Mouse (Mus musculus) intestine, postnatal 0 days (tissue): Measurements from ENCODE around the gene Cdiptos. TPM values are rescaled to one million over a fixed set of nuclear protein-coding genes. Genes with fewer than 3 reads are reported as not detected.

Source experiments
- ATAC-seq: fragments of 200-750 bp; cut with Nextera tagmentation; 2 replicates; pipeline ENCODE4 v1.8.0; 2017; ENCODE audit warnings: mild to moderate bottlenecking, moderate TSS enrichment, moderate library complexity
- H3K27ac ChIP-seq: fragments of 300-500 bp; sonication (generic); 2 replicates; pipeline ENCODE4 v1.5.1; 2014; ENCODE audit warnings: mild to moderate bottlenecking, low read depth, low read length, moderate library complexity
- H3K27me3 ChIP-seq: fragments of 300-500 bp; sonication (generic); replicated peaks from 2 replicates; pipeline ENCODE4 v1.6.1; 2014; ENCODE audit warnings: low read length, mixed read lengths; ENCODE audit not compliant: control insufficient read depth, insufficient read depth
- H3K36me3 ChIP-seq: fragments of 300-500 bp; sonication (generic); 2 replicates; pipeline ENCODE4 v1.6.1; 2014; ENCODE audit warnings: mild to moderate bottlenecking, moderate library complexity; ENCODE audit not compliant: control insufficient read depth, insufficient read depth
- H3K4me1 ChIP-seq: fragments of 300-500 bp; sonication (generic); replicated peaks from 2 replicates; pipeline ENCODE4 v1.6.1; 2014; ENCODE audit warnings: antibody characterized with exemption, low read length, mixed read lengths; ENCODE audit not compliant: control insufficient read depth, insufficient read depth
- H3K4me2 ChIP-seq: fragments of 300-500 bp; sonication (generic); replicated peaks from 2 replicates; pipeline ENCODE4 v1.6.1; 2014; ENCODE audit warnings: low read depth, mild to moderate bottlenecking, moderate library complexity
- H3K4me3 ChIP-seq: fragments of 300-500 bp; sonication (generic); 2 replicates; pipeline ENCODE4 v1.5.1; 2014; ENCODE audit warnings: low read depth, low read length
- H3K9ac ChIP-seq: fragments of 300-500 bp; sonication (generic); 2 replicates; pipeline ENCODE4 v1.6.1; 2014; ENCODE audit warnings: mild to moderate bottlenecking, low read depth, low read length
- H3K9me3 ChIP-seq: fragments of 300-500 bp; sonication (generic); 2 replicates; pipeline ENCODE4 v1.6.1; 2016; ENCODE audit warnings: mixed run types; ENCODE audit not compliant: control insufficient read depth
- CTCF ChIP-seq: sonication (generic); IDR thresholded peaks from 2 replicates; pipeline ENCODE4 v1.5.1; 2016; ENCODE audit warnings: low read depth, mild to moderate bottlenecking, control low read depth, antibody characterized with exemption, moderate library complexity
- WGBS: fragments of 180-500 bp; shearing (Covaris S2); extraction: QIAGEN DNeasy Blood & Tissue Kit; methylation state at CpG from one replicate; pipeline ENCODE4 v1.1.7; 2014; 5-methylcytosine and 5-hydroxymethylcytosine counted together
- polyA plus RNA-seq: library from polyadenylated mRNA; unstranded; fragments of >200 nt; fragmentation: Nextera tagmentation; extraction: Ambion mirVana; gene quantifications from 2 replicates; pipeline ENCODE4 v1.2.1, GENCODE M21; 2015

Gene Cdiptos
- polyA plus RNA-seq, 1 experiment from 2014 or later = 3.2 TPM

GRCm38 (mm10) chr7:127014993-127015392 is 39.1 kb upstream of the Cdiptos start:
- H3K9me3 ChIP-seq = no peaks in the 10 kb centered on the region
- H3K4me3 ChIP-seq = no peak overlapping the region
- no peak overlapping the region for H3K9ac ChIP-seq
- peak overlapping the region; percentile 54; the same call in 1 of the 2 replicates for H3K27ac ChIP-seq
- H3K36me3 ChIP-seq = 0 out of 2 replicates have a peak, but pooled peaks cover 7% of the 10 kb centered on the region
- no peak for TF ChIP-seq CTCF
- H3K4me2 ChIP-seq = peak overlapping the region; percentile 69
- WGBS = 89% methylated on average over 12 of the region's 12 CpGs
- ATAC-seq = no peak
- no peaks in the 10 kb centered on the region for H3K27me3 ChIP-seq
- H3K4me1 ChIP-seq = no peaks in the 10 kb centered on the region

- H3K4me2 ChIP-seq = peak within 1 kb of the TSS; percentile 69
- H3K9ac ChIP-seq = peak within 1 kb of the TSS; percentile 54
- ATAC-seq = no peak
- no peaks in the 10 kb centered on the region for H3K9me3 ChIP-seq
- H3K27ac ChIP-seq = peak within 1 kb of the TSS; percentile 68
- H3K27me3 ChIP-seq = no peaks in the 10 kb centered on the region
- TF ChIP-seq CTCF = no peak
- WGBS = 11% methylated on average over 11 of the region's 11 CpGs
- peaks cover 2% of the 10 kb centered on the region; the same call in 1 of the 2 replicates for H3K4me1 ChIP-seq
- 0 out of 2 replicates have a peak, but pooled peaks cover 7% of the 10 kb centered on the region for H3K36me3 ChIP-seq
- peak within 1 kb of the TSS; percentile 64 for H3K4me3 ChIP-seq
Observed at GRCm38 (mm10) chr7:127014320-127014719, 38.4 kb upstream of the Cdiptos start, which contains the start of gene Mvp. Mvp (minus strand) TSS chr7:127014621.

- H3K4me2 ChIP-seq = peak overlapping the region; percentile 69
- peak overlapping the region; percentile 22; the same call in 1 of the 2 replicates for H3K27ac ChIP-seq
- H3K9ac ChIP-seq = peak overlapping the region; percentile 54
- H3K36me3 ChIP-seq = 0 out of 2 replicates have a peak, but pooled peaks cover 7% of the 10 kb centered on the region
- no peak for ATAC-seq
- peaks cover 11% of the 10 kb centered on the region for H3K4me1 ChIP-seq
- H3K4me3 ChIP-seq = peak overlapping the region; percentile 64
- TF ChIP-seq CTCF = no peak
- 87% methylated on average over 6 of the region's 6 CpGs for WGBS
- no peaks in the 10 kb centered on the region for H3K27me3 ChIP-seq
- no peaks in the 10 kb centered on the region for H3K9me3 ChIP-seq
Observed at GRCm38 (mm10) chr7:127013385-127013784, 37.5 kb upstream of the Cdiptos start.

GRCm38 (mm10) chr7:127012845-127013244 is 36.9 kb upstream of the Cdiptos start:
- no peaks in the 10 kb centered on the region for H3K27me3 ChIP-seq
- H3K4me3 ChIP-seq = no peak overlapping the region
- 89% methylated on average over 10 of the region's 10 CpGs for WGBS
- H3K9ac ChIP-seq = no peak overlapping the region
- H3K4me1 ChIP-seq = peaks cover 13% of the 10 kb centered on the region
- H3K36me3 ChIP-seq = 0 out of 2 replicates have a peak, but pooled peaks cover 7% of the 10 kb centered on the region
- H3K4me2 ChIP-seq = peak overlapping the region; percentile 69
- no peaks in the 10 kb centered on the region for H3K9me3 ChIP-seq
- no peak for TF ChIP-seq CTCF
- H3K27ac ChIP-seq = 0 out of 2 replicates have a peak overlapping the region, but pooled peaks have one; percentile 22
- no peak for ATAC-seq

GRCm38 (mm10) chr7:127012374-127012773 is 36.5 kb upstream of the Cdiptos start:
- Histone ChIP-seq H3K9ac (no peak overlapping the region), H3K27ac (no peak overlapping the region), H3K4me2 (no peak overlapping the region), H3K9me3 (no peaks in the 10 kb centered on the region), H3K27me3 (no peaks in the 10 kb centered on the region), H3K4me3 (no peak overlapping the region), H3K36me3 (0 out of 2 replicates have a peak, but pooled peaks cover 7% of the 10 kb centered on the region), H3K4me1 (peaks cover 15% of the 10 kb centered on the region)
- TF ChIP-seq CTCF = no peak
- 79% methylated on average over 6 of the region's 6 CpGs for WGBS
- no peak for ATAC-seq

- no peak overlapping the region for H3K9ac ChIP-seq
- no peaks in the 10 kb centered on the region for H3K9me3 ChIP-seq
- no peak overlapping the region for H3K4me3 ChIP-seq
- no peak for TF ChIP-seq CTCF
- 80% methylated on average over 2 of the region's 2 CpGs for WGBS
- no peak for ATAC-seq
- 0 out of 2 replicates have a peak, but pooled peaks cover 7% of the 10 kb centered on the region for H3K36me3 ChIP-seq
- H3K4me1 ChIP-seq = peaks cover 15% of the 10 kb centered on the region
- 0 out of 2 replicates have a peak overlapping the region, but pooled peaks have one; percentile 3 for H3K27ac ChIP-seq
- H3K4me2 ChIP-seq = no peak overlapping the region
- no peaks in the 10 kb centered on the region for H3K27me3 ChIP-seq
Observed at GRCm38 (mm10) chr7:127011717-127012116, 35.8 kb upstream of the Cdiptos start.
